Mouse (Mus musculus): ENCODE data around the gene Pkp1. TPM values are rescaled to one million over a fixed set of nuclear protein-coding genes. Genes with fewer than 3 reads are reported as not detected.
A peak's percentile ranks its signal among the peaks of the same experiment; 100 is the strongest.

The Pkp1 gene
- total RNA-seq, 4 experiments from 2014 or later: 0.11 TPM; not detected in 3

- DNase-seq (ENCODE audit: low spot score in 2 of 2): no peak
These were observed 60.5 kb downstream of the Pkp1 start for GRCm38 (mm10) chr1:135858533-135858932.

GRCm38 (mm10) chr1:135857137-135857775 is 61.8 kb downstream of the Pkp1 start:
- no peak for DNase-seq (ENCODE audit: low spot score in 2 of 2)

GRCm38 (mm10) chr1:135856070-135856469 is 62.9 kb downstream of the Pkp1 start:
- DNase-seq (ENCODE audit: low spot score in 2 of 2): no peak

- no peak for DNase-seq (ENCODE audit: low spot score in 2 of 2)
These were observed 63.7 kb downstream of the Pkp1 start for GRCm38 (mm10) chr1:135855344-135855687.

- DNase-seq (ENCODE audit: low spot score in 2 of 2): no peak
These were observed 64.2 kb downstream of the Pkp1 start for GRCm38 (mm10) chr1:135854591-135855343.

GRCm38 (mm10) chr1:135853200-135853599 is 65.8 kb downstream of the Pkp1 start:
- no peak for DNase-seq (ENCODE audit: low spot score in 2 of 2)

GRCm38 (mm10) chr1:135852044-135852756 is 66.8 kb downstream of the Pkp1 start:
- no peak for DNase-seq (ENCODE audit: low spot score in 2 of 2)

GRCm38 (mm10) chr1:135850722-135851512 is 68.1 kb downstream of the Pkp1 start:
- DNase-seq (ENCODE audit: low spot score in 2 of 2): peak in 1 of 2 experiments; percentile 14

GRCm38 (mm10) chr1:135847611-135848351 is 71.2 kb downstream of the Pkp1 start:
- no peak for DNase-seq (ENCODE audit: low spot score in 2 of 2)

GRCm38 (mm10) chr1:135847139-135847562 is 71.9 kb downstream of the Pkp1 start:
- DNase-seq (ENCODE audit: low spot score in 2 of 2): no peak

- DNase-seq (ENCODE audit: low spot score in 2 of 2): no peak
These were observed 72.4 kb downstream of the Pkp1 start for GRCm38 (mm10) chr1:135846632-135847031.

- no peak for DNase-seq (ENCODE audit: low spot score in 2 of 2)
These were observed 74.5 kb downstream of the Pkp1 start for GRCm38 (mm10) chr1:135844481-135844880.

GRCm38 (mm10) chr1:135843519-135844262 is 75.3 kb downstream of the Pkp1 start:
- no peak for DNase-seq (ENCODE audit: low spot score in 2 of 2)

- DNase-seq (ENCODE audit: low spot score in 2 of 2): no peak
These were observed 78.2 kb downstream of the Pkp1 start for GRCm38 (mm10) chr1:135840675-135841395.

- DNase-seq (ENCODE audit: low spot score in 2 of 2): no peak
These were observed 79.9 kb downstream of the Pkp1 start for GRCm38 (mm10) chr1:135839065-135839464.

GRCm38 (mm10) chr1:135838626-135839025 is 80.4 kb downstream of the Pkp1 start:
- DNase-seq (ENCODE audit: low spot score in 2 of 2): no peak

- DNase-seq (ENCODE audit: low spot score in 2 of 2): no peak
These were observed 83.1 kb downstream of the Pkp1 start, which contains the start of gene Tnnt2 for GRCm38 (mm10) chr1:135835716-135836483. Tnnt2 (plus strand) TSS chr1:135836354.

GRCm38 (mm10) chr1:135834983-135835382 is 84.0 kb downstream of the Pkp1 start:
- no peak for DNase-seq (ENCODE audit: low spot score in 2 of 2)

Data from gastrocnemius, adult 8-10 months (tissue).